Mouse (Mus musculus): Measurements from ENCODE around the gene Sptbn1. TPM values are rescaled to one million over a fixed set of nuclear protein-coding genes. Genes with fewer than 3 reads are reported as not detected.
"Not testable (repeated sequence)": the region's sequence is repeated elsewhere in the genome, so short reads cannot be mapped to it uniquely, and the experiment has no call there.

The Sptbn1 gene
- polyA plus RNA-seq, 1 experiment from 2014 or later: 75.6 TPM

GRCm38 (mm10) chr11:30269524-30269923 is 1.5 kb upstream of the Sptbn1 start:
- H3K9me3 ChIP-seq: no peaks in the 10 kb centered on the region
- no peak overlapping the region for H3K4me3 ChIP-seq (replicated peaks)
- H3K4me1 ChIP-seq (replicated peaks): peaks cover 13% of the 10 kb centered on the region
- no peak overlapping the region for H3K9ac ChIP-seq (replicated peaks)
- no peaks in the 10 kb centered on the region for H3K36me3 ChIP-seq
- WGBS: 79% methylated on average over 1 of the region's 1 CpGs
- no peak for ATAC-seq (ENCODE audit: insufficient number of reproducible peaks, insufficient read depth, low FRiP score, low TSS enrichment, low read depth)
- H3K27ac ChIP-seq: no peak overlapping the region
- no peak overlapping the region for H3K4me2 ChIP-seq
- no peaks in the 10 kb centered on the region for H3K27me3 ChIP-seq

- Histone ChIP-seq H3K9me3 (no peaks in the 10 kb centered on the region), H3K4me1 (replicated peaks) (peaks cover 13% of the 10 kb centered on the region), H3K9ac (replicated peaks) (peak overlapping the region; percentile 91), H3K27ac (peak overlapping the region; percentile 56; the same call in 1 of the 2 replicates), H3K4me2 (peak overlapping the region; percentile 94), H3K27me3 (no peaks in the 10 kb centered on the region), H3K4me3 (replicated peaks) (peak overlapping the region; percentile 90), H3K36me3 (no peaks in the 10 kb centered on the region)
- peak; percentile 4; the same call in 1 of the 2 replicates for ATAC-seq (ENCODE audit: insufficient number of reproducible peaks, insufficient read depth, low FRiP score, low TSS enrichment, low read depth)
- 6% methylated on average over 15 of the region's 15 CpGs for WGBS
Measured at GRCm38 (mm10) chr11:30268648-30269375, 837 bp upstream of the Sptbn1 start.

- under 1% methylated on average over 65 of the region's 69 CpGs for WGBS
- ATAC-seq (ENCODE audit: insufficient number of reproducible peaks, insufficient read depth, low FRiP score, low TSS enrichment, low read depth): peak; percentile 74
- no peaks in the 10 kb centered on the region for H3K36me3 ChIP-seq
- no peaks in the 10 kb centered on the region for H3K27me3 ChIP-seq
- H3K9ac ChIP-seq (replicated peaks): peak overlapping the region; percentile 91
- peak overlapping the region; percentile 94 for H3K4me2 ChIP-seq
- H3K27ac ChIP-seq: peak overlapping the region; percentile 94
- no peaks in the 10 kb centered on the region for H3K9me3 ChIP-seq
- peaks cover 13% of the 10 kb centered on the region for H3K4me1 ChIP-seq (replicated peaks)
- peak overlapping the region; percentile 90 for H3K4me3 ChIP-seq (replicated peaks)
Measured at GRCm38 (mm10) chr11:30267036-30267891, 711 bp downstream of the Sptbn1 start.

GRCm38 (mm10) chr11:30266691-30267035 is 1.3 kb downstream of the Sptbn1 start:
- Histone ChIP-seq H3K4me2 (peak overlapping the region; percentile 94), H3K36me3 (no peaks in the 10 kb centered on the region), H3K27ac (peak overlapping the region; percentile 94; the same call in 1 of the 2 replicates), H3K9ac (replicated peaks) (peak overlapping the region; percentile 91), H3K4me1 (replicated peaks) (peaks cover 13% of the 10 kb centered on the region), H3K9me3 (no peaks in the 10 kb centered on the region), H3K27me3 (no peaks in the 10 kb centered on the region), H3K4me3 (replicated peaks) (peak overlapping the region; percentile 90)
- no peak for ATAC-seq (ENCODE audit: insufficient number of reproducible peaks, insufficient read depth, low FRiP score, low TSS enrichment, low read depth)
- WGBS: 1% methylated on average over 7 of the region's 7 CpGs

- Histone ChIP-seq H3K4me1 (replicated peaks) (peaks cover 13% of the 10 kb centered on the region), H3K4me3 (replicated peaks) (0 out of 2 replicates have a peak overlapping the region, but pooled peaks have one; percentile 15), H3K9ac (replicated peaks) (no peak overlapping the region), H3K4me2 (peak overlapping the region; percentile 43), H3K27me3 (no peaks in the 10 kb centered on the region), H3K9me3 (no peaks in the 10 kb centered on the region), H3K36me3 (no peaks in the 10 kb centered on the region), H3K27ac (no peak overlapping the region)
- no peak for ATAC-seq (ENCODE audit: insufficient number of reproducible peaks, insufficient read depth, low FRiP score, low TSS enrichment, low read depth)
- 83% methylated on average over 2 of the region's 2 CpGs for WGBS
Measured at GRCm38 (mm10) chr11:30265666-30266065, 2.3 kb downstream of the Sptbn1 start.

GRCm38 (mm10) chr11:30263627-30264026 is 4.3 kb downstream of the Sptbn1 start:
- Histone ChIP-seq H3K27ac (no peak overlapping the region), H3K4me3 (replicated peaks) (no peak overlapping the region), H3K9ac (replicated peaks) (no peak overlapping the region), H3K36me3 (no peaks in the 10 kb centered on the region), H3K9me3 (no peaks in the 10 kb centered on the region), H3K27me3 (no peaks in the 10 kb centered on the region), H3K4me2 (no peak overlapping the region), H3K4me1 (replicated peaks) (peaks cover 13% of the 10 kb centered on the region)
- 71% methylated on average over 2 of the region's 2 CpGs for WGBS
- no peak for ATAC-seq (ENCODE audit: insufficient number of reproducible peaks, insufficient read depth, low FRiP score, low TSS enrichment, low read depth)

- Histone ChIP-seq H3K27ac (no peak overlapping the region), H3K9ac (replicated peaks) (no peak overlapping the region), H3K36me3 (no peaks in the 10 kb centered on the region), H3K4me2 (no peak overlapping the region), H3K4me3 (replicated peaks) (no peak overlapping the region), H3K4me1 (replicated peaks) (0 out of 2 replicates have a peak, but pooled peaks cover 3% of the 10 kb centered on the region), H3K9me3 (no peaks in the 10 kb centered on the region), H3K27me3 (no peaks in the 10 kb centered on the region)
- WGBS: 84% methylated on average over 6 of the region's 6 CpGs
- ATAC-seq (ENCODE audit: insufficient number of reproducible peaks, insufficient read depth, low FRiP score, low TSS enrichment, low read depth): no peak
Measured at GRCm38 (mm10) chr11:30258739-30259350, 9.1 kb downstream of the Sptbn1 start.

GRCm38 (mm10) chr11:30257812-30258211 is 10.2 kb downstream of the Sptbn1 start:
- no peak overlapping the region for H3K27ac ChIP-seq
- no peak for ATAC-seq (ENCODE audit: insufficient number of reproducible peaks, insufficient read depth, low FRiP score, low TSS enrichment, low read depth)
- no peak overlapping the region for H3K4me3 ChIP-seq (replicated peaks)
- no peaks in the 10 kb centered on the region for H3K9me3 ChIP-seq
- no peaks in the 10 kb centered on the region for H3K36me3 ChIP-seq
- no peak overlapping the region for H3K9ac ChIP-seq (replicated peaks)
- 56% methylated on average over 1 of the region's 1 CpGs for WGBS
- H3K4me2 ChIP-seq: no peak overlapping the region
- no peaks in the 10 kb centered on the region for H3K27me3 ChIP-seq
- 0 out of 2 replicates have a peak, but pooled peaks cover 3% of the 10 kb centered on the region for H3K4me1 ChIP-seq (replicated peaks)

- no peak overlapping the region for H3K9ac ChIP-seq (replicated peaks)
- H3K27ac ChIP-seq: no peak overlapping the region
- H3K4me3 ChIP-seq (replicated peaks): no peak overlapping the region
- no peak for ATAC-seq (ENCODE audit: insufficient number of reproducible peaks, insufficient read depth, low FRiP score, low TSS enrichment, low read depth)
- H3K27me3 ChIP-seq: no peaks in the 10 kb centered on the region
- H3K9me3 ChIP-seq: no peaks in the 10 kb centered on the region
- no peaks in the 10 kb centered on the region for H3K36me3 ChIP-seq
- H3K4me2 ChIP-seq: no peak overlapping the region
- H3K4me1 ChIP-seq (replicated peaks): 0 out of 2 replicates have a peak, but pooled peaks cover 3% of the 10 kb centered on the region
Measured at GRCm38 (mm10) chr11:30257085-30257484, 10.9 kb downstream of the Sptbn1 start.

GRCm38 (mm10) chr11:30256491-30256890 is 11.5 kb downstream of the Sptbn1 start:
- Histone ChIP-seq H3K27ac (no peak overlapping the region), H3K4me3 (replicated peaks) (no peak overlapping the region), H3K4me2 (no peak overlapping the region), H3K9ac (replicated peaks) (no peak overlapping the region), H3K9me3 (no peaks in the 10 kb centered on the region), H3K36me3 (no peaks in the 10 kb centered on the region), H3K27me3 (no peaks in the 10 kb centered on the region), H3K4me1 (replicated peaks) (0 out of 2 replicates have a peak, but pooled peaks cover 3% of the 10 kb centered on the region)
- ATAC-seq (ENCODE audit: insufficient number of reproducible peaks, insufficient read depth, low FRiP score, low TSS enrichment, low read depth): no peak
- 86% methylated on average over 5 of the region's 5 CpGs for WGBS

- H3K9me3 ChIP-seq; H3K4me3 ChIP-seq (replicated peaks); H3K9ac ChIP-seq (replicated peaks); H3K27me3 ChIP-seq; H3K36me3 ChIP-seq; H3K27ac ChIP-seq; ATAC-seq (ENCODE audit: insufficient number of reproducible peaks, insufficient read depth, low FRiP score, low TSS enrichment, low read depth); H3K4me1 ChIP-seq (replicated peaks); H3K4me2 ChIP-seq: not testable (repeated sequence)
- 91% methylated on average over 3 of the region's 3 CpGs for WGBS
Measured at GRCm38 (mm10) chr11:30255211-30255610, 12.8 kb downstream of the Sptbn1 start.

All from limb, embryonic 12.5 days (tissue).